Mouse (Mus musculus) hindbrain, postnatal 0 days (tissue): ENCODE data around the gene Syne3. TPM values are rescaled to one million over a fixed set of nuclear protein-coding genes. Genes with fewer than 3 reads are reported as not detected.

Source experiments
- ATAC-seq: fragments of 200-750 bp; cut with Nextera tagmentation; 2 replicates; pipeline ENCODE4 v1.8.0; 2017; ENCODE audit warnings: mild to moderate bottlenecking, moderate TSS enrichment, moderate library complexity
- DNase-seq: peaks from one replicate; pipeline ENCODE4 v3.0.0-alpha.2; 2015; ENCODE audit warnings: low spot score
- H3K27ac ChIP-seq: fragments of 300-500 bp; sonication (generic); 2 replicates; pipeline ENCODE4 v1.5.1; 2014; ENCODE audit warnings: mild to moderate bottlenecking
- H3K27me3 ChIP-seq: fragments of 300-500 bp; sonication (generic); 2 replicates; pipeline ENCODE4 v1.6.1; 2014; ENCODE audit warnings: low read length, mixed read lengths; ENCODE audit not compliant: insufficient read depth
- H3K36me3 ChIP-seq: fragments of 300-500 bp; sonication (generic); 2 replicates; pipeline ENCODE4 v1.6.1; 2014; ENCODE audit warnings: low read length, mixed read lengths; ENCODE audit not compliant: insufficient read depth
- H3K4me1 ChIP-seq: fragments of 300-500 bp; sonication (generic); 2 replicates; pipeline ENCODE4 v1.6.1; 2014; ENCODE audit warnings: antibody characterized with exemption, low read length, mixed read lengths; ENCODE audit not compliant: insufficient read depth
- H3K4me2 ChIP-seq: fragments of 300-500 bp; sonication (generic); 2 replicates; pipeline ENCODE4 v1.6.1; 2014; ENCODE audit warnings: low read depth, mild to moderate bottlenecking, low read length, moderate library complexity, mixed read lengths
- H3K4me3 ChIP-seq: fragments of 300-500 bp; sonication (generic); 2 replicates; pipeline ENCODE4 v1.5.1; 2014; ENCODE audit warnings: low read length
- H3K9ac ChIP-seq: fragments of 300-500 bp; sonication (generic); replicated peaks from 2 replicates; pipeline ENCODE4 v1.6.1; 2014; ENCODE audit warnings: mild to moderate bottlenecking, low read length, moderate library complexity, mixed read lengths
- H3K9me3 ChIP-seq: fragments of 300-500 bp; sonication (generic); 2 replicates; pipeline ENCODE4 v1.6.1; 2016; ENCODE audit warnings: low read length, mixed read lengths
- CTCF ChIP-seq: IDR thresholded peaks from 2 replicates; pipeline ENCODE4 v1.5.1; 2016; ENCODE audit warnings: antibody characterized with exemption, control low read depth, low read depth
- whole genome bisulfite sequencing: fragments of 180-500 bp; shearing (Covaris S2); extraction: QIAGEN DNeasy Blood & Tissue Kit; methylation state at CpG from one replicate; pipeline ENCODE4 v1.1.7; 2014; 5-methylcytosine and 5-hydroxymethylcytosine counted together
- polyA plus RNA-seq: library from polyadenylated mRNA; unstranded; fragments of >200 nt; fragmentation: Nextera tagmentation; extraction: Ambion mirVana; gene quantifications from 2 replicates; pipeline ENCODE4 v1.2.1, GENCODE M21; 2015
- total RNA-seq: library from RNA; depleted of rRNA; stranded (reverse); fragments of >200 nt; gene quantifications from 2 replicates; pipeline ENCODE4 v1.2.3, GENCODE M21; 2014

The Syne3 gene
- total and polyA plus RNA-seq, 2 experiments from 2014 or later: 0.98 to 1.4 TPM

DNA sequence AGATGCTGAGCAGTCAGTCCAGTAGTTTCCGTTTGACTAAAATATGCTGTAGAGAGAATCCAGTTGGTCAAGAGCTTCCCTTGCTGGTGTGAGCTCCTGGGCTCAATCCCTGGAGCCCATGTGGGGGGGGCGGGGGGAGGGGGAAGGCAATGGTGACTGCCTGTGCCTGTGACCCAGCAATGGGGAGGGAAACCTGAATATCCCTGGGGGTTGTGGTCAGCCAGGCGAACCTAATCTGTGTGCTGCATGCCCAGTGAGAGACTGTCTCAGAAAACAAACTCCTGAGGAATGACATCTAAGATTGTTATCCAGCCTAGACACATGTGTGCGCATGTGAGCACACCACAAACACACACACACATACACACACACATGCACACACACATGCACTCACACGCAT, 100.6 kb downstream of the Syne3 start:
- 56% methylated on average over 5 of the region's 5 CpGs for WGBS
- 0 out of 2 replicates have a peak, but pooled peaks cover 6% of the 10 kb centered on the region for H3K4me1 ChIP-seq
- H3K27me3 ChIP-seq: no peaks in the 10 kb centered on the region

DNA sequence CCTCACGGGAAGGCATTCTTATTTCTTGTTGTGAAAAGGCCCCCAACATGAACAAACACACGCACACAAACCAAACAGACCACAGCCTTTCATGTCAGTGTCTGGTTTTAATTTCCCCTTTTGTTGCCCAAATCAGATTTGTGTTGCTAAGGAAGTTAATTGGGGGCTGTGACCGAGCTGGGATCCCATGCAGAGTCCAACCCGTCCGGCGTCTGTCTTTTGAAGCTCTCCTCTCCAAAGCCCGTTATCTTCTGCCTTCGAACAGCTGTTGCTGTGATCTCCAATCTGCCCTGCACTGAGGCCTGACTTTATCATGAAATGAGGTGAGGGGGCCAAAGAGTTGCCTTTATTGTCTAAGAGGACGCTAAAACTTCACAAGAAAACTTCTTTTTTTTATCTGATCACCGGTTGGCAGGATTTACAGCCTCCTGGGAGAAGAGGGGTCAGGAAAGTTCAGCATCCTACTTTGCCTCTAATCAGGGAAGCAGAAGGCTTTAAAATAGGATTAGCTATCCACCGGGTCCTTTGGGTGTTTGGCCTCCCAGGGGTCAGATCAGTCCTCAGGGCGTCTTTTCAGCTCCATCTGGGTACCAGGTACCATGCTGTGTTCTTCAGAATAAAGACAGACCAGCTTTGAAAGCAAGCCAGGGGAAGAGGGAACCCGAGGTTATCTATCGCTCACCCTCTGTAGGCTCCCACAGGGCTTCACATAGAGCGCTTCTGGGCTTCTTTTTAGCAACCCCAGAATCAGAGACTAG, 101.4 kb downstream of the Syne3 start:
- no peaks in the 10 kb centered on the region for H3K27me3 ChIP-seq
- TF ChIP-seq CTCF: no peak
- no peaks in the 10 kb centered on the region for H3K9me3 ChIP-seq
- 0 out of 2 replicates have a peak, but pooled peaks cover 6% of the 10 kb centered on the region for H3K4me1 ChIP-seq
- ATAC-seq (no peak), DNase-seq (no peak)
- no peak overlapping the region for H3K9ac ChIP-seq
- H3K4me3 ChIP-seq: no peak overlapping the region
- no peaks in the 10 kb centered on the region for H3K36me3 ChIP-seq
- no peak overlapping the region for H3K4me2 ChIP-seq
- 16% methylated on average over 15 of the region's 15 CpGs for WGBS
- no peak overlapping the region for H3K27ac ChIP-seq

More for the DNA sequence above, 100.6 kb downstream of the Syne3 start:
- Histone ChIP-seq H3K27ac (no peak overlapping the region), H3K9ac (no peak overlapping the region), H3K36me3 (no peaks in the 10 kb centered on the region), H3K9me3 (no peaks in the 10 kb centered on the region), H3K4me2 (no peak overlapping the region), H3K4me3 (no peak overlapping the region)
- DNase-seq (no peak), ATAC-seq (no peak)
- TF ChIP-seq CTCF: no peak

DNA sequence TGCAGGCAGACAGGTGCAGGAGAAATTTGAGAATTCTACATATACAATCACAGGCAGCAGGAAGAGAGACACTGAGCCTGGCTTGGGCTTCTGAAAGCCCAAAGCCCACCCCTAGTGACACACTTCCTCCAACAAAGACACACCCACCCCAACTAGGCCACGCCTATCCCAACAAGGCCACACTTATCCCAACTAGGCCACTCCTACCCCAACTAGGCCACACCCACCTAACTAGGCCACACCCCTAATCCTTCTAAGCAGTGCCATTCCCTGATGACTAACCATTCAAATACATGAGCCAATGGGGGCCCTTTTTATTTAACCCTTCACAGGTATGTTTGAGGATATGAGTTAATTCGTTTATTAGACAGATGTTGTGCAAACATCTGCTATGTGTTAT, 102.5 kb downstream of the Syne3 start:
- ATAC-seq: no peak
- no peak for TF ChIP-seq CTCF
- Histone ChIP-seq H3K36me3 (no peaks in the 10 kb centered on the region), H3K4me3 (no peak overlapping the region), H3K4me1 (0 out of 2 replicates have a peak, but pooled peaks cover 6% of the 10 kb centered on the region), H3K4me2 (no peak overlapping the region), H3K9ac (no peak overlapping the region), H3K27me3 (no peaks in the 10 kb centered on the region), H3K9me3 (no peaks in the 10 kb centered on the region), H3K27ac (no peak overlapping the region)
- DNase-seq: no peak
- WGBS: 93% methylated on average over 2 of the region's 2 CpGs

GRCm38 (mm10) chr12:104904138-104904537, 105.5 kb downstream of the Syne3 start:
- Histone ChIP-seq H3K27ac (no peak overlapping the region), H3K4me3 (no peak overlapping the region), H3K9ac (no peak overlapping the region), H3K9me3 (no peaks in the 10 kb centered on the region), H3K27me3 (no peaks in the 10 kb centered on the region), H3K4me1 (peaks cover 9% of the 10 kb centered on the region; the same call in 1 of the 2 replicates), H3K36me3 (no peaks in the 10 kb centered on the region), H3K4me2 (no peak overlapping the region)
- DNase-seq (no peak), ATAC-seq (no peak)
- no peak for TF ChIP-seq CTCF
- WGBS: 37% methylated on average over 5 of the region's 5 CpGs

- DNase-seq (no peak), ATAC-seq (no peak)
- no peak overlapping the region for H3K9ac ChIP-seq
- 77% methylated on average over 13 of the region's 13 CpGs for WGBS
- no peak overlapping the region for H3K4me2 ChIP-seq
- no peaks in the 10 kb centered on the region for H3K27me3 ChIP-seq
- no peak for TF ChIP-seq CTCF
- no peaks in the 10 kb centered on the region for H3K36me3 ChIP-seq
- H3K9me3 ChIP-seq: no peaks in the 10 kb centered on the region
- no peak overlapping the region for H3K4me3 ChIP-seq
- peaks cover 3% of the 10 kb centered on the region; the same call in 1 of the 2 replicates for H3K4me1 ChIP-seq
- H3K27ac ChIP-seq: no peak overlapping the region
Observed at GRCm38 (mm10) chr12:104902392-104903053, 107.1 kb downstream of the Syne3 start.

DNA sequence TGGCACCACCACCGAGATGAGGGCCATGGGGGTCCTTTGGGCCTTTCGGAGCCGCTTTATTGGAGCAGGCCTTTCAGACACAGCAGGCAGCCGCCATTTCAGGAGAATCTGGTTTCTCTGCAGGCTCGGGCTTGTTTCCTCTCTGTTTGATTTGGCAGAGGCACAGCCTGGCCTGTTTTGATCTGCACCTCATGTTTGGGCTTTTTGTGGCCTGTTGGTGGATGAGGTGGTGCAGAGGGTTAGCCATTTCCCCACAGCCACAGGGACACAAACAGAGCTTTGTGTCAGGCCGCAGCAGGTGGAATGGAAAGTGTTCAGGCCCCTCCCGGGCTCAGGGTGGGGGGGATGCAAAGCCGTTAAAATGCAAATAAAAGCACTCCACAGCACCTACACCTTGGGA, 108.3 kb downstream of the Syne3 start:
- no peak overlapping the region for H3K4me2 ChIP-seq
- H3K9me3 ChIP-seq: no peaks in the 10 kb centered on the region
- no peak overlapping the region for H3K9ac ChIP-seq
- TF ChIP-seq CTCF: no peak
- H3K4me1 ChIP-seq: peaks cover 8% of the 10 kb centered on the region; the same call in 1 of the 2 replicates
- no peak overlapping the region for H3K27ac ChIP-seq
- H3K36me3 ChIP-seq: no peaks in the 10 kb centered on the region
- no peaks in the 10 kb centered on the region for H3K27me3 ChIP-seq
- DNase-seq: peak; percentile 35
- 25% methylated on average over 8 of the region's 8 CpGs for WGBS
- H3K4me3 ChIP-seq: no peak overlapping the region
- peak; percentile 30; the same call in 1 of the 2 replicates for ATAC-seq
